Mouse (Mus musculus) heart, embryonic 11.5 days (tissue): ENCODE data around the gene Gm20388. TPM values are rescaled to one million over a fixed set of nuclear protein-coding genes. Genes with fewer than 3 reads are reported as not detected.

ENCODE experiments used
- ATAC-seq: fragments of 200-750 bp; cut with Nextera tagmentation; replicated peaks from 2 replicates; pipeline ENCODE4 v1.8.0; 2017; ENCODE audit warnings: moderate library complexity; ENCODE audit not compliant: insufficient number of reproducible peaks, low FRiP score, low TSS enrichment
- H3K27ac ChIP-seq: fragments of 300-500 bp; sonication (generic); 2 replicates; pipeline ENCODE4 v1.5.1; 2014; ENCODE audit warnings: mild to moderate bottlenecking, low read depth, low read length
- H3K27me3 ChIP-seq: fragments of 300-500 bp; sonication (generic); 2 replicates; pipeline ENCODE4 v1.6.1; 2014; ENCODE audit warnings: mild to moderate bottlenecking, low read length, mixed read lengths; ENCODE audit not compliant: control insufficient read depth, insufficient read depth
- H3K36me3 ChIP-seq: fragments of 300-500 bp; sonication (generic); 2 replicates; pipeline ENCODE4 v1.6.1; 2014; ENCODE audit warnings: mild to moderate bottlenecking, low read length, moderate library complexity, mixed read lengths; ENCODE audit not compliant: control insufficient read depth, insufficient read depth
- H3K4me1 ChIP-seq: fragments of 300-500 bp; sonication (generic); 2 replicates; pipeline ENCODE4 v1.6.1; 2014; ENCODE audit warnings: low read length; ENCODE audit not compliant: control insufficient read depth, insufficient read depth
- H3K4me2 ChIP-seq: fragments of 300-500 bp; sonication (generic); 2 replicates; pipeline ENCODE4 v1.6.1; 2014; ENCODE audit warnings: mild to moderate bottlenecking, moderate library complexity
- H3K4me3 ChIP-seq: fragments of 300-500 bp; sonication (generic); 2 replicates; pipeline ENCODE4 v1.5.1; 2014; ENCODE audit warnings: low read depth, low read length
- H3K9ac ChIP-seq: fragments of 300-500 bp; sonication (generic); 2 replicates; pipeline ENCODE4 v1.6.1; 2014; ENCODE audit warnings: mild to moderate bottlenecking, low read depth, low read length, moderate library complexity
- H3K9me3 ChIP-seq: fragments of 300-500 bp; sonication (generic); replicated peaks from 2 replicates; pipeline ENCODE4 v1.6.1; 2016; ENCODE audit warnings: low read length; ENCODE audit not compliant: control insufficient read depth
- WGBS: fragments of 180-500 bp; shearing (Covaris S2); extraction: QIAGEN DNeasy Blood & Tissue Kit; methylation state at CpG from one replicate; pipeline ENCODE4 v1.1.7; 2014; ENCODE audit not compliant: insufficient replicate concordance; 5-methylcytosine and 5-hydroxymethylcytosine counted together
- polyA plus RNA-seq: library from polyadenylated mRNA; unstranded; fragments of >200 nt; fragmentation: Nextera tagmentation; extraction: Ambion mirVana; gene quantifications from 2 replicates; pipeline ENCODE4 v1.2.1, GENCODE M21; 2014

Gm20388 gene
- polyA plus RNA-seq, 1 experiment from 2014 or later: 6.4 TPM

- peaks cover 78% of the 10 kb centered on the region for H3K4me1 ChIP-seq
- peak overlapping the region; percentile 83 for H3K4me2 ChIP-seq
- peak overlapping the region; percentile 48 for H3K4me3 ChIP-seq
- ATAC-seq: peak; percentile 69
- peak overlapping the region; percentile 73 for H3K9ac ChIP-seq
- H3K27me3 ChIP-seq: no peaks in the 10 kb centered on the region
- H3K9me3 ChIP-seq: no peaks in the 10 kb centered on the region
- WGBS: 6% methylated on average over 4 of the region's 4 CpGs
- no peaks in the 10 kb centered on the region for H3K36me3 ChIP-seq
- H3K27ac ChIP-seq: peak overlapping the region; percentile 98
Observed at GRCm38 (mm10) chr8:120498349-120498831, 587.7 kb downstream of the Gm20388 start.

- WGBS: 13% methylated on average over 9 of the region's 9 CpGs
- no peaks in the 10 kb centered on the region for H3K27me3 ChIP-seq
- H3K36me3 ChIP-seq: no peaks in the 10 kb centered on the region
- H3K4me1 ChIP-seq: peaks cover 78% of the 10 kb centered on the region
- no peaks in the 10 kb centered on the region for H3K9me3 ChIP-seq
- ATAC-seq: peak; percentile 81
- peak overlapping the region; percentile 73 for H3K9ac ChIP-seq
- peak overlapping the region; percentile 98 for H3K27ac ChIP-seq
- peak overlapping the region; percentile 48 for H3K4me3 ChIP-seq
- H3K4me2 ChIP-seq: peak overlapping the region; percentile 83
Observed at GRCm38 (mm10) chr8:120498926-120499605, 588.4 kb downstream of the Gm20388 start.

- Histone ChIP-seq H3K4me3 (no peak overlapping the region), H3K9me3 (no peaks in the 10 kb centered on the region), H3K27ac (no peak overlapping the region), H3K36me3 (no peaks in the 10 kb centered on the region), H3K27me3 (no peaks in the 10 kb centered on the region), H3K4me1 (peaks cover 79% of the 10 kb centered on the region), H3K9ac (no peak overlapping the region), H3K4me2 (no peak overlapping the region)
- WGBS: 82% methylated on average over 8 of the region's 8 CpGs
- ATAC-seq: no peak
Observed at GRCm38 (mm10) chr8:120500701-120501261, 590.1 kb downstream of the Gm20388 start.

- 89% methylated on average over 5 of the region's 5 CpGs for WGBS
- H3K4me3 ChIP-seq: no peak overlapping the region
- H3K27me3 ChIP-seq: no peaks in the 10 kb centered on the region
- peaks cover 84% of the 10 kb centered on the region for H3K4me1 ChIP-seq
- no peak overlapping the region for H3K4me2 ChIP-seq
- no peak overlapping the region for H3K9ac ChIP-seq
- no peak overlapping the region for H3K27ac ChIP-seq
- H3K36me3 ChIP-seq: no peaks in the 10 kb centered on the region
- H3K9me3 ChIP-seq: no peaks in the 10 kb centered on the region
- no peak for ATAC-seq
Observed at GRCm38 (mm10) chr8:120501426-120501825, 590.8 kb downstream of the Gm20388 start.

- peaks cover 81% of the 10 kb centered on the region for H3K4me1 ChIP-seq
Observed at GRCm38 (mm10) chr8:120502428-120502827, 591.8 kb downstream of the Gm20388 start.

GRCm38 (mm10) chr8:120504251-120505081 lies 593.8 kb downstream of the Gm20388 start:
- Histone ChIP-seq H3K27ac (peak overlapping the region; percentile 87), H3K4me1 (peaks cover 80% of the 10 kb centered on the region), H3K27me3 (no peaks in the 10 kb centered on the region), H3K4me3 (peak overlapping the region; percentile 26), H3K9me3 (no peaks in the 10 kb centered on the region), H3K9ac (peak overlapping the region; percentile 69), H3K4me2 (peak overlapping the region; percentile 65), H3K36me3 (no peaks in the 10 kb centered on the region)
- WGBS: 5% methylated on average over 19 of the region's 20 CpGs
- peak; percentile 47; the same call in 1 of the 2 replicates for ATAC-seq

More at GRCm38 (mm10) chr8:120502428-120502827, 591.8 kb downstream of the Gm20388 start:
- 61% methylated on average over 5 of the region's 5 CpGs for WGBS
- Histone ChIP-seq H3K27ac (no peak overlapping the region), H3K9ac (no peak overlapping the region), H3K4me3 (no peak overlapping the region), H3K36me3 (no peaks in the 10 kb centered on the region), H3K9me3 (no peaks in the 10 kb centered on the region), H3K4me2 (no peak overlapping the region), H3K27me3 (no peaks in the 10 kb centered on the region)
- ATAC-seq: no peak

- no peaks in the 10 kb centered on the region for H3K36me3 ChIP-seq
- H3K4me1 ChIP-seq: peaks cover 81% of the 10 kb centered on the region
- no peak for ATAC-seq
- WGBS: 4% methylated on average over 19 of the region's 19 CpGs
- peak overlapping the region; percentile 26 for H3K4me3 ChIP-seq
- H3K9me3 ChIP-seq: no peaks in the 10 kb centered on the region
- H3K27ac ChIP-seq: peak overlapping the region; percentile 87
- H3K4me2 ChIP-seq: peak overlapping the region; percentile 65
- peak overlapping the region; percentile 69 for H3K9ac ChIP-seq
- no peaks in the 10 kb centered on the region for H3K27me3 ChIP-seq
Observed at GRCm38 (mm10) chr8:120505082-120505511, 594.5 kb downstream of the Gm20388 start.

GRCm38 (mm10) chr8:120505619-120506310 lies 595.1 kb downstream of the Gm20388 start:
- no peaks in the 10 kb centered on the region for H3K36me3 ChIP-seq
- 45% methylated on average over 23 of the region's 23 CpGs for WGBS
- H3K4me1 ChIP-seq: peaks cover 81% of the 10 kb centered on the region
- H3K4me3 ChIP-seq: peak overlapping the region; percentile 26; the same call in 1 of the 2 replicates
- no peaks in the 10 kb centered on the region for H3K27me3 ChIP-seq
- H3K27ac ChIP-seq: peak overlapping the region; percentile 87
- peak overlapping the region; percentile 65 for H3K4me2 ChIP-seq
- no peaks in the 10 kb centered on the region for H3K9me3 ChIP-seq
- no peak for ATAC-seq
- peak overlapping the region; percentile 69 for H3K9ac ChIP-seq
